Comparison of ENCODE assay signal across 9 mouse cellular contexts in the genomic region with DNA sequence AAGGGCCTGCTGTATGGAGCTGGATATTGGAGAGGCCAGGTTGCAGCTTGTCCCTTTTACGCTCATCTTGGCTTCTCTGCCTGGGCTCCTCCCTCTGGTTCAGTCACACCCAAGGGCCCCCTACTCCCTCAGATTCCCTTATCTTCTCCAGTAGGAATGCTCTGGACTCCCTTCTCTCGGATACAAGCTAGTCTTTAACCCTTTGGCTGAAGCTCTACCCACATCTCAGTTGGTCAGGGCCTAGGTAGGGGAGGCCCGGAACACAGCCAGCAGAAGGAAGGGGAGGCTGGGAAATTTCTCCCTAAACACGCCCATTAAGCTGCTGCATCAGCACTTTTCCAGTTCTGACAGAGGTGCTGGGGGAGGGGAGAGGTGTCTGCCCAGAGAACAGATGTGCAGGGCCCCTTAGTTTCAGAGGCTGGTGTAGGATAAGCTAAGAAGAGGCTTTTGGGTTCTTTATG. TPM values are rescaled to one million over a fixed set of nuclear protein-coding genes. Genes with fewer than 3 reads are reported as not detected.
DNase-seq lines count a peak whose midpoint lies in the region; ATAC-seq and TF ChIP-seq lines count a peak whose summit lies in the region.
"Had no signal": no experiment of that assay in that cellular context is flagged by ENCODE, and none has a peak within 500 bp of the region (broad histone marks: within the 10 kb centered on the region; RNA-seq: fewer than 3 reads in every experiment).

No protein-coding gene starts in this region.

- no peaks in the 10 kb centered on the region; the same call in 1 of the 2 replicates for H3K4me1 ChIP-seq in spleen, adult 2 months (ENCODE audit: control insufficient read depth, insufficient read depth, insufficient read length)
- peaks cover 15% of the 10 kb centered on the region for H3K4me1 ChIP-seq in forebrain, postnatal 0 days (ENCODE audit: insufficient read depth)
- peaks cover 8% of the 10 kb centered on the region; the same call in 1 of the 2 replicates for H3K4me1 ChIP-seq in kidney, adult 2 months (ENCODE audit: control insufficient read depth, insufficient read depth, low read length)
- H3K4me1 ChIP-seq in lung, embryonic 16.5 days (replicated peaks; ENCODE audit: control insufficient read depth, insufficient read depth, low read length): peaks cover 50% of the 10 kb centered on the region
- H3K4me1 ChIP-seq in stomach, embryonic 16.5 days (ENCODE audit: control insufficient read depth, insufficient read depth, low read length): peaks cover 47% of the 10 kb centered on the region

- H3K27ac ChIP-seq in spleen, adult 2 months (ENCODE audit: insufficient read depth, low read length): peak overlapping the region; percentile 40
- peak overlapping the region; percentile 84 for H3K27ac ChIP-seq in forebrain, postnatal 0 days (ENCODE audit: low read depth, low read length)
- peak overlapping the region; percentile 1; the same call in 1 of the 2 replicates for H3K27ac ChIP-seq in kidney, adult 2 months (ENCODE audit: insufficient read depth, low read depth, low read length)
- peak overlapping the region; percentile 99 for H3K27ac ChIP-seq in lung, embryonic 16.5 days (ENCODE audit: low read length)
- peak overlapping the region; percentile 97 for H3K27ac ChIP-seq in stomach, embryonic 16.5 days (ENCODE audit: low read length)

- peak overlapping the region; percentile 82 for H3K4me2 ChIP-seq in forebrain, postnatal 0 days (ENCODE audit: low read depth)
- H3K4me2 ChIP-seq in lung, embryonic 16.5 days (ENCODE audit: low read depth, low read length): peak overlapping the region; percentile 76
- peak overlapping the region; percentile 71 for H3K4me2 ChIP-seq in stomach, embryonic 16.5 days (ENCODE audit: low read depth, low read length)

- 52% methylated on average over 4 of the region's 4 CpGs for WGBS in spleen, adult 2 months
- WGBS in forebrain, postnatal 0 days: 1% methylated on average over 4 of the region's 4 CpGs
- WGBS in kidney, adult 2 months: 5% methylated on average over 4 of the region's 4 CpGs
- WGBS in lung, embryonic 16.5 days: 5% methylated on average over 4 of the region's 4 CpGs
- under 1% methylated on average over 4 of the region's 4 CpGs for WGBS in stomach, embryonic 16.5 days

- peaks cover 4% of the 10 kb centered on the region for H3K27me3 ChIP-seq in spleen, adult 2 months (ENCODE audit: control insufficient read depth, insufficient read depth, low read length)
- H3K27me3 ChIP-seq in forebrain, postnatal 0 days (ENCODE audit: insufficient read depth, low read length): no peaks in the 10 kb centered on the region
- no peaks in the 10 kb centered on the region for H3K27me3 ChIP-seq in kidney, adult 2 months (replicated peaks; ENCODE audit: control insufficient read depth, insufficient read depth, low read length)
- no peaks in the 10 kb centered on the region for H3K27me3 ChIP-seq in lung, embryonic 16.5 days (ENCODE audit: control insufficient read depth, insufficient read depth, low read depth, low read length)
- H3K27me3 ChIP-seq in stomach, embryonic 16.5 days (ENCODE audit: control insufficient read depth, insufficient read depth, low read length): no peaks in the 10 kb centered on the region

- H3K9ac ChIP-seq in forebrain, postnatal 0 days: peak overlapping the region; percentile 83
- H3K9ac ChIP-seq in lung, embryonic 16.5 days (ENCODE audit: low read length): peak overlapping the region; percentile 80
- peak overlapping the region; percentile 83 for H3K9ac ChIP-seq in stomach, embryonic 16.5 days (ENCODE audit: low read length)

- peak overlapping the region; percentile 20; the same call in 1 of the 2 replicates for H3K4me3 ChIP-seq in spleen, adult 2 months (ENCODE audit: extremely low read depth, insufficient read depth, insufficient read length)
- H3K4me3 ChIP-seq in forebrain, postnatal 0 days (ENCODE audit: low read depth, low read length): peak overlapping the region; percentile 67
- peak overlapping the region; percentile 70 for H3K4me3 ChIP-seq in kidney, adult 2 months (ENCODE audit: insufficient read depth, low read depth, low read length)
- peak overlapping the region; percentile 69 for H3K4me3 ChIP-seq in lung, embryonic 16.5 days (ENCODE audit: low read length)
- peak overlapping the region; percentile 73 for H3K4me3 ChIP-seq in stomach, embryonic 16.5 days (replicated peaks; ENCODE audit: low read length)

- H3K9me3 ChIP-seq in forebrain, postnatal 0 days (ENCODE audit: low read length): no peaks in the 10 kb centered on the region
- no peaks in the 10 kb centered on the region for H3K9me3 ChIP-seq in lung, embryonic 16.5 days (ENCODE audit: control insufficient read depth, low read length)
- no peaks in the 10 kb centered on the region for H3K9me3 ChIP-seq in stomach, embryonic 16.5 days (replicated peaks; ENCODE audit: control insufficient read depth, low read length)

- ATAC-seq in forebrain, postnatal 0 days: peak; percentile 11; the same call in 1 of the 2 replicates
- peak; percentile 10 for ATAC-seq in lung, embryonic 16.5 days (ENCODE audit: low read depth)
- peak; percentile 35; the same call in 1 of the 2 replicates for ATAC-seq in stomach, embryonic 16.5 days (ENCODE audit: insufficient read depth, low FRiP score)

- DNase-seq in spleen, adult 2 months (ENCODE audit: low read depth in 1 of 2, low spot score in 2 of 2): no peak
- DNase-seq in spleen, postnatal 10 days (ENCODE audit: low spot score in 2 of 2): no peak
- peak; percentile 55 for DNase-seq in forebrain, postnatal 0 days
- DNase-seq in kidney, adult 2 months: peak; percentile 60
- DNase-seq in left cerebral cortex, adult 9 months (ENCODE audit: low spot score in 2 of 2): no peak
- DNase-seq in gastrocnemius, adult 8-10 months (ENCODE audit: low spot score in 2 of 2): no peak

- no peak for TF ChIP-seq POLR2A in spleen, adult 2 months (IDR thresholded peaks at IDR 0.05; ENCODE audit: low read depth, low read length)
- TF ChIP-seq POLR2A in kidney, adult 2 months (IDR thresholded peaks at IDR 0.05; ENCODE audit: low read depth, low read length): no peak

- TF ChIP-seq CTCF in spleen, adult 2 months (IDR thresholded peaks at IDR 0.05; ENCODE audit: extremely low read depth, insufficient read depth, insufficient read length, insufficient replicate concordance): no peak
- TF ChIP-seq CTCF in forebrain, postnatal 0 days (IDR thresholded peaks at IDR 0.05; ENCODE audit: low read depth): no peak
- no peak for TF ChIP-seq CTCF in kidney, adult 2 months (conservative IDR thresholded peaks at IDR 0.05; ENCODE audit: insufficient read depth, insufficient read length, low read depth, low read length)

- no peaks in the 10 kb centered on the region for H3K36me3 ChIP-seq in spleen, adult 2 months (ENCODE audit: control insufficient read depth, insufficient read depth, low read length)
- no peaks in the 10 kb centered on the region for H3K36me3 ChIP-seq in forebrain, postnatal 0 days (ENCODE audit: insufficient read depth)
- H3K36me3 ChIP-seq in kidney, adult 2 months (ENCODE audit: control insufficient read depth, insufficient read depth, low read length): no peaks in the 10 kb centered on the region
- no peaks in the 10 kb centered on the region; the same call in 1 of the 2 replicates for H3K36me3 ChIP-seq in lung, embryonic 16.5 days (ENCODE audit: control insufficient read depth, insufficient read depth, low read length)
- H3K36me3 ChIP-seq in stomach, embryonic 16.5 days (ENCODE audit: control insufficient read depth, insufficient read depth, low read length): peaks cover 4% of the 10 kb centered on the region; the same call in 1 of the 2 replicates

RNA-seq across cellular contexts. Expression of a gene that starts 1.3 kb away (rescaled TPM):
- polyA plus RNA-seq in spleen, adult 2 months (2012; rRNA removed): 2.5 and 3.0 TPM in 2 replicates
- total RNA-seq in forebrain, postnatal 0 days (2014; rRNA removed): 24.2 and 28.5 TPM in 2 replicates
- 4.4 and 5.5 TPM in 2 replicates for polyA plus RNA-seq in forebrain, postnatal 0 days (2015; fragmentation: Nextera tagmentation; extraction: Ambion mirVana)
- polyA plus RNA-seq in kidney, adult 2 months (2012; rRNA removed): 6.6 and 7.6 TPM in 2 replicates
- 16.9 and 18.8 TPM in 2 replicates for polyA plus RNA-seq in lung, embryonic 16.5 days (2015; fragmentation: Nextera tagmentation; extraction: Ambion mirVana)
- polyA plus RNA-seq in stomach, embryonic 16.5 days (2015; fragmentation: Nextera tagmentation; extraction: Ambion mirVana): 18.0 and 19.3 TPM in 2 replicates
- total RNA-seq in gastrocnemius, adult 8-10 months (2022): 1 to 10 TPM; 1.2 to 3.6 (median 1.9) TPM

RNA-seq across cellular contexts. Expression of a gene that starts 29.1 kb away (rescaled TPM):
- polyA plus RNA-seq in spleen, adult 2 months (2012; rRNA removed): 0.07 and 0.13 TPM in 2 replicates
- total RNA-seq in forebrain, postnatal 0 days (2014; rRNA removed): 0.29 and 0.46 TPM in 2 replicates
- polyA plus RNA-seq in forebrain, postnatal 0 days (2015; fragmentation: Nextera tagmentation; extraction: Ambion mirVana): 0.24 and 0.33 TPM in 2 replicates
- polyA plus RNA-seq in kidney, adult 2 months (2012; rRNA removed): 0.08 and 0.13 TPM in 2 replicates
- polyA plus RNA-seq in lung, embryonic 16.5 days (2015; fragmentation: Nextera tagmentation; extraction: Ambion mirVana): 1.1 and 1.2 TPM in 2 replicates
- 0.45 and 0.66 TPM in 2 replicates for polyA plus RNA-seq in stomach, embryonic 16.5 days (2015; fragmentation: Nextera tagmentation; extraction: Ambion mirVana)
- not detected for total RNA-seq in gastrocnemius, adult 8-10 months (2022)
- total RNA-seq: neutrophil, adult 5-6 weeks had no signal

RNA-seq across cellular contexts. Expression of a gene that starts 29.6 kb away (rescaled TPM):
- 30.3 and 31.6 TPM in 2 replicates for polyA plus RNA-seq in spleen, adult 2 months (2012; rRNA removed)
- 13.6 and 20.0 TPM in 2 replicates for total RNA-seq in forebrain, postnatal 0 days (2014; rRNA removed)
- polyA plus RNA-seq in forebrain, postnatal 0 days (2015; fragmentation: Nextera tagmentation; extraction: Ambion mirVana): 3.2 and 5.3 TPM in 2 replicates
- polyA plus RNA-seq in kidney, adult 2 months (2012; rRNA removed): 11.1 and 11.9 TPM in 2 replicates
- 17.8 and 19.5 TPM in 2 replicates for polyA plus RNA-seq in lung, embryonic 16.5 days (2015; fragmentation: Nextera tagmentation; extraction: Ambion mirVana)
- 18.5 and 21.7 TPM in 2 replicates for polyA plus RNA-seq in stomach, embryonic 16.5 days (2015; fragmentation: Nextera tagmentation; extraction: Ambion mirVana)
- 1 to 10 TPM; 4.4 to 6.3 (median 4.9) TPM for total RNA-seq in gastrocnemius, adult 8-10 months (2022)

RNA-seq across cellular contexts. Expression of a gene that starts 32.2 kb away (rescaled TPM):
- polyA plus RNA-seq in spleen, adult 2 months (2012; rRNA removed): 4.6 and 5.0 TPM in 2 replicates
- 6.0 and 11.9 TPM in 2 replicates for total RNA-seq in forebrain, postnatal 0 days (2014; rRNA removed)
- 3.2 and 3.9 TPM in 2 replicates for polyA plus RNA-seq in forebrain, postnatal 0 days (2015; fragmentation: Nextera tagmentation; extraction: Ambion mirVana)
- 4.3 and 5.0 TPM in 2 replicates for polyA plus RNA-seq in kidney, adult 2 months (2012; rRNA removed)
- 48.2 and 48.5 TPM in 2 replicates for polyA plus RNA-seq in lung, embryonic 16.5 days (2015; fragmentation: Nextera tagmentation; extraction: Ambion mirVana)
- 32.9 and 33.9 TPM in 2 replicates for polyA plus RNA-seq in stomach, embryonic 16.5 days (2015; fragmentation: Nextera tagmentation; extraction: Ambion mirVana)
- 1 to 10 TPM; 1.9 to 3.3 (median 2.5) TPM for total RNA-seq in gastrocnemius, adult 8-10 months (2022)
- total RNA-seq: neutrophil, adult 5-6 weeks had no signal

RNA-seq across cellular contexts. Expression of a gene that starts 45.0 kb away (rescaled TPM):
- 22.3 and 25.1 TPM in 2 replicates for polyA plus RNA-seq in spleen, adult 2 months (2012; rRNA removed)
- total RNA-seq in forebrain, postnatal 0 days (2014; rRNA removed): 96.2 and 103 TPM in 2 replicates
- 131 and 132 TPM in 2 replicates for polyA plus RNA-seq in forebrain, postnatal 0 days (2015; fragmentation: Nextera tagmentation; extraction: Ambion mirVana)
- polyA plus RNA-seq in kidney, adult 2 months (2012; rRNA removed): 132 and 133 TPM in 2 replicates
- polyA plus RNA-seq in lung, embryonic 16.5 days (2015; fragmentation: Nextera tagmentation; extraction: Ambion mirVana): 55.0 and 55.9 TPM in 2 replicates
- polyA plus RNA-seq in stomach, embryonic 16.5 days (2015; fragmentation: Nextera tagmentation; extraction: Ambion mirVana): 65.5 and 66.5 TPM in 2 replicates
- 100 to 1,000 TPM; 137 to 151 (median 145) TPM for total RNA-seq in gastrocnemius, adult 8-10 months (2022)

Comparison
In these comparisons a context has a peak if more than half of its experiments do, and no peak if none do; other contexts are left out.
1. DNase-seq: peak in forebrain, postnatal 0 days (single experiment) and kidney, adult 2 months (single experiment); none in spleen, adult 2 months (0 of 2), spleen, postnatal 10 days (0 of 2), left cerebral cortex, adult 9 months (0 of 2) and gastrocnemius, adult 8-10 months (0 of 2).
2. H3K27ac ChIP-seq: peak in every context shown above with its lines; median percentile 99 in lung, embryonic 16.5 days; 97 in stomach, embryonic 16.5 days; 84 in forebrain, postnatal 0 days; 40 in spleen, adult 2 months; 1 in kidney, adult 2 months.
3. H3K4me3 ChIP-seq: peak in every context shown above with its lines; median percentile 73 in stomach, embryonic 16.5 days; 70 in kidney, adult 2 months; 69 in lung, embryonic 16.5 days; 67 in forebrain, postnatal 0 days; 20 in spleen, adult 2 months.
4. Peak in every context shown above with its lines, with median percentiles within 50 percentile points of each other: ATAC-seq, H3K4me2 ChIP-seq and H3K9ac ChIP-seq.